Mouse (Mus musculus): Measurements from ENCODE around the gene Itpkb.

Gene Itpkb

DNA sequence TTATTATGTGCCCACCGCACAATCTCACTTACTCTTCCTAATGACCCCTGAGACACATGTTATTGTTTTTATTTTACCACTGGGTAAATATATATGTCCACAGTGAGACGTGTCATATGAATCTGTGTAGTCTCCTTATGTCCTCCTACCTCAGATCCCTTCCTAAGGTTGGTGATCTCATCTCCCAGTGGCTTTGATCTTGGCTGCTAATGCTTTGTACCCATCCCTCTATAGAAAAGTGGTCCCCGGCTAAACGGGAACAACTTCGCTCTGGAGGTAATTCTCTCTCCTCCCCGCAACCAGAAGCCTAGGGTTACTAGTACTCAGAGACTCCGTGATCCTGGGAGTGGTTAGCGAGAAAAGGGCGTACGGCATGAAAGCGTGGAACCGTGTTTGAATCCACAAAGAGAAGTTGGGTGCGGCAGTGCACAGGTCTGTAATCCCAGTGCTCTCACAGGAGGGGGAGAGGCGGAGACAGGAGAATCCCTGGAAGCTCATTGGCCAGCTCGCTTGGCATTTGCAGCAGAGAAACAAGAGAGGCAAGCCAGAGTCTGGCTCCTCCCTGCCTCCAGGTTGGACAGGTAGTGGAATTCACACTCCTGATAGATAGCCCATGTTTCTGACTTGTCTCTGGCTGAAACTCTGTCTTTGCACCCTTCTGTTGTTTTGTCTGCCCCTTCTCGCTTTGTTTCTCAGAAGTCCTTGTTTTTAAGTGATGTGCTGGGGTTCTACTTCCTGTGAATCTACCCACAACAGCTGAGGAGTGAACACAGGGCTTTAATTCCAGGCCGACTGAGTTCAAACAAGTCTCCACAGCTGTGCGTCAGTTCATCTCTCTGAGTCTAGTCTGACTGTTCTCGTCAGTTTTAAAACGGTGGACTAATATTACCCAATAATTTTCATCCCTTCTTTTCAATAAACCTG is 16.5 kb upstream of the Itpkb start:
- in situ Hi-C loops (cut with MboI, MseI), result loop anchor here (5.0 kb wide), 1 partner anchor 49 kb away; no protein-coding TSS in a partner anchor

GRCm38 (mm10) chr1:180314641-180315040 is 15.6 kb upstream of the Itpkb start:
- in situ Hi-C loops (cut with MboI, MseI), result loop anchor here (5.0 kb wide), 1 partner anchor 48 kb away; no protein-coding TSS in a partner anchor

DNA sequence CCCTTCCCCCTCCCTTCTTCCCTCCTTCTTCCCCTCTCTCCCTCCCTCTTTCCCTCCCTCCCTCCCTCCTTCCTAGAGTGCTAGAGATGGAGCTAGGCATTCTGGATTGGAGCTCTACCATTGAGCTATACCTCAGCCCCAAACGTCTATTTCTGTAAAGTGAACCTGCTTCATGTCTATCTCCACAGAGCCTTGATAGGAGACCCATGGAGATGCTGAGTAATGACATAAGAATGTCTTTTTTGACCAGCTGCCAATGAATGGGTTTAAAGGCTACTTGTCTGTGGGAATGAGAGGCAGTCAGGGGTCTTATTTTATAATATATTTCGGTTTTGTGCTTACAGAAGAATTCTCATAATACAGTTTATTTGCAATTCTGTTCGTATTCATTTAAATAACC is 15.2 kb upstream of the Itpkb start:
- in situ Hi-C loops (cut with MboI, MseI), result no loop called here

DNA sequence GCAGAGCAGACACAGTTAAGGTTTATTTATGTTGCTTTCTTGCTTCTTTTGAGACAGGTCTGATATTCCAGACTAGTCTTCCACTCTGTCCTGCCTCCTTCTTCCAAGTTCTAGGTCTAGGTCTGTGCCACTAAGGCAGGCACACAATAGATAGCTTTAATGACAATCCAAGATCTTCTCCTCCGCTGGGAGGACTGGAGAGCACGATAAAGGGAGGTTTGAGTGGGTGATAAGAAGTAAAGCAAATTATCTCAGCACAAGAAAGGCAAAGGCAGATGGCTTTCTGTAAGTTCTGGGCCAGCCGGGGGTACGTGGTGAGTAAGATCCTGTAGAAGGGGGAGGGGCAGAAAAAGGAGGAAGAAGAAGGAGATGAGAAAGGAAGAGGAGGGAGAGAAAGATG is 12.8 kb upstream of the Itpkb start:
- in situ Hi-C loops (cut with MboI, MseI), result no loop called here

- in situ Hi-C loops (cut with MboI, MseI), result no loop called here
Observed at GRCm38 (mm10) chr1:180318407-180318806, 11.9 kb upstream of the Itpkb start.

- in situ Hi-C loops (cut with MboI, MseI), result no loop called here
Observed at GRCm38 (mm10) chr1:180319895-180320294, 10.4 kb upstream of the Itpkb start.

DNA sequence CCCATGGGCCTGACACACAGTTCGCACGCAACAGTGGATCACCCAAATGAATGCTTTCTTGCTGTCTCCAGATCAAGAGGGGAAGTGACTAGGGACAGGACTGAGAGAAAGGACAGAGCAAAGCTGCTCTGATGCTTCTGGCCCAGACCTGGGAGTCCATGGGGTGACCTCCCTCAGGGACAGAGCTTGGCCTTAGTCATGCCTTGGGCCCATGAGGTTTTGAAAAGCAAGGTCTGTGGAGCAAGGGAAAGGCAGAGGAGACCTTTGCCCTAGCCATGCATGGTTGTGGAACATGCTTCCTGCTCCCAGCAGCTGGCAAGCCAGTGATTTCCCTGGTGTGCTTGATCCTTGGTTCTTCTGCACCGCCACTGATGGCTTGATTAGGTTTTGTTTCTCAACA is 7.4 kb upstream of the Itpkb start:
- in situ Hi-C loops (cut with MboI, MseI), result no loop called here

- in situ Hi-C loops (cut with MboI, MseI), result no loop called here
Observed at GRCm38 (mm10) chr1:180323491-180323890, 6.8 kb upstream of the Itpkb start.

DNA sequence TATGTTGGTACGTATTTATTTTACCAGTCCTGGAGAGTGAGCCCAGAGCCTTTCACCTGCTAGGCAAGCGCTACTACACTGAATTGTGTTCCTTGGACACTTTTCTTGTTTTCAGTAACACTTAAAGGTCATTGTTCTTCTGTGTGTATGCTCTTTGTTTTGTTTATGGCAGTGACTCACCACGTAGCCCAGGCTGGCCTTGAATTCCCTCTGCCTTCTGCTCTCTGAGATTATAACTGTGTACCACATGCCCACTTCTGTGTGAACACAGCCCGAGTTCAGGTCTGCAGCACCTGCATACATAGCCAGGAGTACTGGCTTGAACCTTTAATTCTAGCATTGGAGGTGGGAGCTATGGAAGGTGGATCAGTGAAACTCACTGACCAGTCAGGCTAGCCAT is 6.0 kb upstream of the Itpkb start:
- in situ Hi-C loops (cut with MboI, MseI), result no loop called here

- in situ Hi-C loops (cut with MboI, MseI), result no loop called here
Observed at GRCm38 (mm10) chr1:180328794-180329665, 1.3 kb upstream of the Itpkb start.

DNA sequence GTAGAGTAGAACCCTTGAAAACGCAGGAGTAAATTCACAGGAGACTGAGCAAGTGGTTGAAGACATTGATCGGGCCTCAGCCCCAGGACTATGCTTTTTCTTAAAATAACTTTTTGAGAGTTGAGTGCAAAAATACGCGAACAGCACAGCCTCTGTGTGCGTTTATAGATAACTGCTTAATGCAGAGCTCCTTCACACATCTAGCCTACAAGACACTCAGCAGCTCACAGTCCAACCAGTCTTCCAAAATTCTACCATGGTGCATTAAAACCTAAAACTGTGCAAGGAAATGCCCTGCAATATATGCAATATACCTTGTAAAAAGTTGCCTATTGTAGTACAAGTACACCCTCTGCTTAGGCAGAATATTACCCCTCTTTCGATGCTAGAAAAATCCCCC is 579 bp upstream of the Itpkb start:
- in situ Hi-C loops (cut with MboI, MseI), result loop anchor here (5.0 to 10.0 kb wide), 2 partner anchors 73 to 785 kb away; partner anchors contain the start of genes Cnst and Tfb2m

DNA sequence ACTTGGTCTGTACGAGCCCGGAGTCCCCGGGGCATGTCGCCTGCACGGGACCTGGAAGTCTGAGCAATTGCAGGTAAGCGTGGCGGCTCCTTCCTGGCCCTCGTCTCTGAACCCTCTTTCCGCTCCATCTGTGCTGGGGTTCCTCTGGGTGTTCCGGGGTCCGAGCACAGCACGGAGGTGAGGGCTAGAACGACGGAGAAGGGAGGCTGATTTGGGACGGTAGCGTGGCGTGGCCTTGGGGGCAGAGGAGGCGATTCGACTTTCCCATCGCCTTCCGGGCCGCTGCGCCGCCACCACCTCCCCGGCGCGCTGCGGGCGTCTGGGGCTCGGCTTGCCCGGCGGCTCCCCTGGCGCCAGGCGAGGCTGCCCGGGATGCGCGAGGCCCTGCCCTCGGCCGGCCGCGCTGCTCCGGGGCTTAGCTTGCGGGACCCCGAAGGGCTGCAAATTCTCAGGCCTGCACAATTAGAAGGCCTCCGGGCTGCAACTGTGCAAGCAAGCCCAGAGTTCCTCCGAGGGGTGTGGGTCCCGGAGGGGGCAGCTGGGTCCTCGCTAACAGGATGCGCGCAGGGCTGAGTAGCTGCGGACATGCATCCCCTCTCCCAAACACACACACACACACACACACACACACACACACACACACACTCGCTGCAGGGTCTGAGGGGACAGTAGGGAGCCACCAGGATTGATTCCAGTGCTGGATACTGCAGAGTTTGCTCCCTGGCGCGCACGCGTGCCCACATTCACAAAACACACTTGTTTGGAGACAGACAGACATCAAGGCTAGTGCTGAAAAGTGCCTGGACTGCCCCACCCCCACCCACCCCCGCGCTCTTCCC is 641 bp downstream of the Itpkb start:
- in situ Hi-C loops (cut with MboI, MseI), result loop anchor here (5.0 to 10.0 kb wide), 2 partner anchors 71 to 786 kb away; partner anchors contain the start of genes Cnst and Tfb2m

DNA sequence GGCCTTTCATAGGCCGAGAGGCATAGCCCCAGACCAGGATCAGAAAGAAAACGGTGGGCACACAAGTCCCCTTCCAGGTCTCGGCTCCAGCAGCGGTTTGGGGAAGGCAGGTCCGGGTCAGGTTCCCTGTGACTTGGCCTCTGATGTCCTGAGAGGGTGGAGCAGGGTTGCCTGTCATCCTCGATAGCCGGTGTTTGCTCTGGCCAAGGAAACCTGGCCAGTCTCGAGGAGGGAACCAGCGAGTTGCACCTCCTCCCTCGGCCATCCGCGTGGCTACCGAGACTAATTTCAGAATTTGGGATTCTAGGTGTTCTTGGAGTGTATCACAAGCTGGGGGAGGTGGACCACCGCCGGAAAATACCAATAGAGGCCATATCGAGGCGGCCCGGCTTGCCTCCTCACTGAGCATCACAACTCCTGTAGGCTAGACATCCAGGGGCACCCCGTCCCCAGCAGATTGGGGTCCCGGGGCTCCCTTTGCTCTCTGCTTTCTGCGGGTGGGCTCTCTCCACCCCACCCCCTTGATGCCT is 1.3 kb downstream of the Itpkb start:
- in situ Hi-C loops (cut with MboI, MseI), result loop anchor here (5.0 to 10.0 kb wide), 2 partner anchors 71 to 787 kb away; partner anchors contain the start of genes Cnst and Tfb2m

DNA sequence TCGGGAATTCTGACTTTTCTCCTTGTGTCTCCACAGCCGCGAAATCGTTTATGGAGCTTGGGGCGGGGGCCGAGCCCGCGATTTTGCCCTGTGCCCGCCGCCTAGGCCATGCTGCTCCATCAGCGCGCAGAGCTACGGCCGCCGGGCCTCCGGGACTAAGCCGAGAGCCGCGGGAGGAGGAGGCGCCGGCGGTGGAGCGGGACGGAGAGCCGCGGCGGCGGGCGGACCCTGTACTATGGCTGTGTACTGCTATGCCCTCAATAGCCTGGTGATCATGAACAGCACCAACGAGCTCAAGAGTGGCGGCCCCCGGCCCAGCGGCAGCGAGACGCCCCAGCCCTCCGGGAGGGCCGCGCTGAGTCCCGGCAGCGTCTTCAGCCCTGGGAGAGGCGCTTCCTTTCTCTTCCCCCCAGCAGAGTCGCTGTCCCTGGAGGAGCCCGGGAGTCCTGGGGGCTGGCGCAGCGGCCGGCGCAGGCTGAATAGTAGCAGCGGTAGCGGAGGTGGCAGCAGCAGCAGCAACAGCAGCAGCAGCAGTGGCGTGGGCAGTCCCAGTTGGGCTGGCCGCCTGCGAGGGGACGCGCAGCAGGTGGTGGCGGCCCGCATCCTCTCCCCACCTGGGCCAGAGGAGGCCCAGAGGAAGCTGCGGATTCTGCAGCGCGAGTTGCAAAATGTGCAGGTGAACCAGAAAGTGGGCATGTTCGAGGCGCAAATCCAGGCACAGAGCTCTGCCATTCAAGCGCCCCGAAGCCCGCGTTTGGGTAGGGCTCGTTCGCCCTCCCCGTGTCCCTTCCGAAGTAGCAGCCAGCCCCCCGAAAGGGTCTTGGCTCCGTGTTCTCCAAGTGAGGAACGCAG is 2.0 kb downstream of the Itpkb start:
- in situ Hi-C loops (cut with MboI, MseI), result loop anchor here (5.0 to 10.0 kb wide), 2 partner anchors 70 to 788 kb away; partner anchors contain the start of genes Cnst and Tfb2m

GRCm38 (mm10) chr1:180332928-180333440 is 2.7 kb downstream of the Itpkb start:
- in situ Hi-C loops (cut with MboI, MseI), result loop anchor here (5.0 to 10.0 kb wide), 2 partner anchors 69 to 788 kb away; partner anchors contain the start of genes Cnst and Tfb2m

GRCm38 (mm10) chr1:180333588-180333987 is 3.3 kb downstream of the Itpkb start:
- in situ Hi-C loops (cut with MboI, MseI), result loop anchor here (5.0 to 10.0 kb wide), 2 partner anchors 69 to 789 kb away; partner anchors contain the start of genes Cnst and Tfb2m

DNA sequence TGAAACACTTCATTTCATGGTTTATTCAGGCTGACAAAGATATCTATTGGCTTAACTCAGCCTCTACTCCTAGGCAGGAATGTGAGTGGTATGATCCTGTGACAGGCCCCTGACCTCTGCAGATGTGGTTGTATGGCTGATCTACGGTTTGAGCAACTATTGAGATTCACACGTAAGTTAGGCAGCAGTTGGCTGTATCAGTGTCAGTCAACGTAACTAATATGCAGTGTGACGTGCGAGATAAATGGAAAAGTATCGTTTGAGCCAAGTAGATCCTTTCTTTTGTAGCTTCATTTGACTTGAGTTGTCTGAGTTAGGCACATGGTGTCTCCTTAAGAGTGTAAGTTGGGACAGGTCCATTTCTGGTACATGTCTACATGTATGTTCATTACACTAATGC is 4.3 kb downstream of the Itpkb start:
- in situ Hi-C loops (cut with MboI, MseI), result loop anchor here (5.0 to 10.0 kb wide), 2 partner anchors 68 to 790 kb away; partner anchors contain the start of genes Cnst and Tfb2m

DNA sequence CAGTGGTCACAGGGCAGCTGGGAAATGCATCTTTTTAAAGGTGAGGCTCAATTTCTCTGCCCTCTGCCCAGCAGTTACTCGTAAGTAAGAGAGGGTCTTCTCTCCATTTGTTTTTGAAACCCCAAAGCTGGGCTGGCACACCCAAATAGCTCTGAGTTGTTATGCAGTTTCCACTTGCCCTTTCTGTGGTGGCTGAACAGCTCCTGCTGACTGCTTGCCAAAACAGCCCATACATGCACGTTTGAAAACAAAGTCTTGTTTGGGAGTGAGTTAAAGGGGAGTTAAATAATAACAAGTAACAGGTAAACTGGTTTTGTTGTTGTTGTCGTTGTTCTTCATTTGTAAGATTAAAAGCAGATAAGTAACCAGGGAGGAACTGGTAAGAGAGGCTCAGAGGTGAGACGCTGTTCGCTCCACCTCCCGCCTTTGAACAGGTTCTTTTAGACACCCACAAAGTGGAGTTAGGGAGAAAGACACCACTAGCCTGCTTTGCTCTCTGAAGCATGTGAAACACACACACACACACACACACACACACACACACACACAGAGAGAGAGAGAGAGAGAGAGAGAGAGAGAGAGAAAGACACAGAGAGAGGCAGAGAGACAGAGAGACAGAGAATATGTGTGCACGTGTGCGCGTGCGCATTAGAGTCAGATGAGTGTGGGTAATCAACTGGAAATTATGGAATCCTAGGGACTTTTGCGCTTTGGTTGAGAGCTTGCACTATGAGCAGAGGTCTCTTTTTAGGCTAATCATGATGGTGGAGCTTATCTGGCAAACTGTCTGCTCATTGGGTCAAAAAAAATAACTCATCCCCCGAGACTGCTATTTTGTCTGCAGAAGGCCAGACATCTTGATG is 5.5 kb downstream of the Itpkb start:
- in situ Hi-C loops (cut with MboI, MseI), result loop anchor here (10.0 kb wide), 1 partner anchor 791 kb away; the partner anchor contains the start of genes Cnst and Tfb2m
